Mouse (Mus musculus): ENCODE data around the gene 4930524J08Rik.

The 4930524J08Rik gene

GRCm38 (mm10) chr5:99978699-99979442 is at the start of gene 4930524J08Rik, which contains the start of gene Hnrnpd:
Gene 4930524J08Rik, plus strand, starts transcription at chr5:99979061.
Gene Hnrnpd, minus strand, starts transcription at chr5:99978938.
- DNase-seq (ENCODE audit: low read depth, low spot score): peak; percentile 96

GRCm38 (mm10) chr5:99931910-99932309 is 47.0 kb upstream of the 4930524J08Rik start:
- DNase-seq (ENCODE audit: low read depth, low spot score): no peak

- no peak for DNase-seq (ENCODE audit: low read depth, low spot score)
Measured at GRCm38 (mm10) chr5:99939440-99939839, 39.4 kb upstream of the 4930524J08Rik start.

- no peak for DNase-seq (ENCODE audit: low read depth, low spot score)
Measured at GRCm38 (mm10) chr5:99941273-99941672, 37.6 kb upstream of the 4930524J08Rik start.

GRCm38 (mm10) chr5:99941776-99942502 is 36.9 kb upstream of the 4930524J08Rik start:
- no peak for DNase-seq (ENCODE audit: low read depth, low spot score)

- no peak for DNase-seq (ENCODE audit: low read depth, low spot score)
Measured at GRCm38 (mm10) chr5:99952513-99952912, 26.3 kb upstream of the 4930524J08Rik start.

GRCm38 (mm10) chr5:99953883-99954282 is 25.0 kb upstream of the 4930524J08Rik start:
- DNase-seq (ENCODE audit: low read depth, low spot score): no peak

GRCm38 (mm10) chr5:99958666-99959065 is 20.2 kb upstream of the 4930524J08Rik start:
- no peak for DNase-seq (ENCODE audit: low read depth, low spot score)

GRCm38 (mm10) chr5:99959236-99959936 is 19.5 kb upstream of the 4930524J08Rik start:
- no peak for DNase-seq (ENCODE audit: low read depth, low spot score)

- DNase-seq (ENCODE audit: low read depth, low spot score): no peak
Measured at GRCm38 (mm10) chr5:99959960-99960359, 18.9 kb upstream of the 4930524J08Rik start.

- DNase-seq (ENCODE audit: low read depth, low spot score): no peak
Measured at GRCm38 (mm10) chr5:99973941-99974340, 4.9 kb upstream of the 4930524J08Rik start.

- no peak for DNase-seq (ENCODE audit: low read depth, low spot score)
Measured at GRCm38 (mm10) chr5:99975061-99975460, 3.8 kb upstream of the 4930524J08Rik start.

- no peak for DNase-seq (ENCODE audit: low read depth, low spot score)
Measured at GRCm38 (mm10) chr5:99975776-99976175, 3.1 kb upstream of the 4930524J08Rik start.

- DNase-seq (ENCODE audit: low read depth, low spot score): no peak
Measured at GRCm38 (mm10) chr5:99976334-99976955, 2.4 kb upstream of the 4930524J08Rik start.

- peak; percentile 78 for DNase-seq (ENCODE audit: low read depth, low spot score)
Measured at GRCm38 (mm10) chr5:99977516-99978301, 1.2 kb upstream of the 4930524J08Rik start.

GRCm38 (mm10) chr5:99983452-99984061 is 4.7 kb downstream of the 4930524J08Rik start:
- DNase-seq (ENCODE audit: low read depth, low spot score): no peak

GRCm38 (mm10) chr5:99994166-99994565 is 15.3 kb downstream of the 4930524J08Rik start:
- no peak for DNase-seq (ENCODE audit: low read depth, low spot score)

- DNase-seq (ENCODE audit: low read depth, low spot score): no peak
Measured at GRCm38 (mm10) chr5:99994680-99995079, 15.8 kb downstream of the 4930524J08Rik start.

GRCm38 (mm10) chr5:100000048-100000447 is 21.2 kb downstream of the 4930524J08Rik start:
- DNase-seq (ENCODE audit: low read depth, low spot score): no peak

GRCm38 (mm10) chr5:100000500-100000899 is 21.6 kb downstream of the 4930524J08Rik start:
- DNase-seq (ENCODE audit: low read depth, low spot score): no peak

Measured in forelimb bud, embryonic 11.5 days (tissue).